Mouse (Mus musculus) limb, embryonic 13.5 days (tissue): ENCODE results near the gene Tbc1d1. TPM values are rescaled to one million over a fixed set of nuclear protein-coding genes. Genes with fewer than 3 reads are reported as not detected.
"Not testable (repeated sequence)": the region's sequence is repeated elsewhere in the genome, so short reads cannot be mapped to it uniquely, and the experiment has no call there.

Source experiments
- ATAC-seq: fragments of 200-750 bp; cut with Nextera tagmentation; 2 replicates; pipeline ENCODE4 v1.8.0; 2017; ENCODE audit warnings: low read depth, moderate number of reproducible peaks, moderate TSS enrichment; ENCODE audit not compliant: low FRiP score
- H3K27ac ChIP-seq: fragments of 300-500 bp; sonication (generic); 2 replicates; pipeline ENCODE4 v1.5.1; 2015; ENCODE audit warnings: inconsistent platforms, mild to moderate bottlenecking, moderate library complexity
- H3K27me3 ChIP-seq: fragments of 300-500 bp; sonication (generic); 2 replicates; pipeline ENCODE4 v1.6.1; 2015; ENCODE audit warnings: mild to moderate bottlenecking, inconsistent platforms
- H3K36me3 ChIP-seq: fragments of 300-500 bp; sonication (generic); 2 replicates; pipeline ENCODE4 v1.6.1; 2015; ENCODE audit warnings: inconsistent platforms, mild to moderate bottlenecking, moderate library complexity
- H3K4me1 ChIP-seq: fragments of 300-500 bp; sonication (generic); 2 replicates; pipeline ENCODE4 v1.6.1; 2015; ENCODE audit warnings: inconsistent platforms
- H3K4me2 ChIP-seq: fragments of 300-500 bp; sonication (generic); replicated peaks from 2 replicates; pipeline ENCODE4 v1.6.1; 2015; ENCODE audit warnings: inconsistent platforms, mild to moderate bottlenecking, moderate library complexity
- H3K4me3 ChIP-seq: fragments of 300-500 bp; sonication (generic); 2 replicates; pipeline ENCODE4 v1.5.1; 2015; ENCODE audit warnings: moderate library complexity, mild to moderate bottlenecking, inconsistent platforms
- H3K9ac ChIP-seq: fragments of 300-500 bp; sonication (generic); 2 replicates; pipeline ENCODE4 v1.6.1; 2015; ENCODE audit warnings: mild to moderate bottlenecking, inconsistent platforms
- H3K9me3 ChIP-seq: fragments of 300-500 bp; sonication (generic); 2 replicates; pipeline ENCODE4 v1.6.1; 2016; ENCODE audit warnings: inconsistent platforms
- WGBS: fragments of 180-500 bp; shearing (Covaris S2); methylation state at CpG from one replicate; pipeline ENCODE4 v1.1.7; 2015; 5-methylcytosine and 5-hydroxymethylcytosine counted together
- polyA plus RNA-seq: library from polyadenylated mRNA; unstranded; fragments of >200 nt; fragmentation: Nextera tagmentation; extraction: Ambion mirVana; gene quantifications from 2 replicates; pipeline ENCODE4 v1.2.1, GENCODE M21; 2015

Tbc1d1 gene
- polyA plus RNA-seq, 1 experiment from 2014 or later = 29.1 TPM

GRCm38 (mm10) chr5:64358639-64359584 lies 202.8 kb downstream of the Tbc1d1 start:
- Histone ChIP-seq H3K4me3 (no peak overlapping the region), H3K27me3 (no peaks in the 10 kb centered on the region), H3K27ac (peak overlapping the region; percentile 55; the same call in 1 of the 2 replicates), H3K9me3 (no peaks in the 10 kb centered on the region), H3K9ac (no peak overlapping the region), H3K4me2 (no peak overlapping the region), H3K36me3 (no peaks in the 10 kb centered on the region), H3K4me1 (peaks cover 18% of the 10 kb centered on the region)
- 60% methylated on average over 18 of the region's 18 CpGs for WGBS
- ATAC-seq = no peak

DNA sequence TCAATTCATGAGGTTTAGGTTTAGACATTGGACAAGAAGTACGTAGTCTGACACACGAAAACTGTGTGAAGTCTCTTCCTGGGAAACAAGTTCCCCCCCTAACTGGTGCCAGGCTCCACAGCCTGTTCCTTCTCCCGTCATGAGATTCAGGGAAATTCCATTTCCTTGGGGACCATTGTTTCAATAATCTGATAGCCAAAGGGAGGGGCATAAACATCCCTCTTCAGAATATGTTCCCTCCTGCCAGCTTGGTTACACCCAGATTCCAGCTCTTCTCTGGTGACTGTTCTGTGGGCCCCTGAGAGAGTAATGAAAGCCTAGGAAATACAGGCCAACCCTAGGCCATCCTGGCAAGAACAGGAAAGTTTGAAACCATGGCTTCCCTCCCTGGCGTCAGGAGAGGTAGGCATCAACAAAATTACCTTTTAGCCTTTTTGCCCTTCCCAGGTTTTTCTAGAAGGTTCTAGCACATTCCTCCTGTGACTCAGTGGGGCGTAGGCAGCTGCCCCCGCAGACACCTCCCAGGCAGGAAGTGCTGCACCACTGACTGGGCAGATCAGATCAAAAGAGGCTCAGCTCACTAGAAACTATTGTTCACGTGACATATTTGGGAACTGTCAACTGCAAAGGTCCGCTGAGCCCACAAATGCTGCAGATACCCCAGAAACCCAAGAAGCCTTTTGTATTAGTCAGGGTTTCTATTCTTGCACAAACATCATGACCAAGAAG lies 204.2 kb downstream of the Tbc1d1 start:
- H3K4me3 ChIP-seq = no peak overlapping the region
- H3K27me3 ChIP-seq = no peaks in the 10 kb centered on the region
- no peaks in the 10 kb centered on the region for H3K9me3 ChIP-seq
- 80% methylated on average over 8 of the region's 8 CpGs for WGBS
- no peak overlapping the region for H3K9ac ChIP-seq
- H3K4me2 ChIP-seq = no peak overlapping the region
- peaks cover 32% of the 10 kb centered on the region for H3K4me1 ChIP-seq
- no peaks in the 10 kb centered on the region for H3K36me3 ChIP-seq
- no peak overlapping the region for H3K27ac ChIP-seq
- ATAC-seq = no peak

DNA sequence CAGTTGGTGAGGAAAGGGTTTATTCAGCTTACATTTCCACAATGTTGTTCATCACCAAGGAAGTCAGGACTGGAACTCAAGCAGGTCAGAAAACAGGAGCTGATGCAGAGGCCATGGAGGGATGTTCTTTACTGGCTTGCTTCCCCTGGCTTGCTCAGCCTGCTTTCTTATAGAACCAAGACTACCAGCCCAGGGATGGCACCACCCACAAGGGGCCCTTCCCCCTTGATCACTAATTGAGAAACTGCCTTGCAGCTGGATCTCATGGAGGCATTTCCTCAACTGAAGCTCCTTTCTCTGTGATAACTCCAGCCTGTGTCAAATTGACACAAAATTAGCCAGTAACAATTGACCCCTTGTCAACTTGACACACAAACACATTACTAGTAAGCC lies 204.8 kb downstream of the Tbc1d1 start:
- peaks cover 38% of the 10 kb centered on the region for H3K4me1 ChIP-seq
- H3K4me3 ChIP-seq, H3K27me3 ChIP-seq, H3K9me3 ChIP-seq, H3K27ac ChIP-seq, H3K9ac ChIP-seq, H3K4me2 ChIP-seq, ATAC-seq, H3K36me3 ChIP-seq: not testable (repeated sequence)

GRCm38 (mm10) chr5:64363859-64364406 lies 207.8 kb downstream of the Tbc1d1 start:
- H3K27me3 ChIP-seq = no peaks in the 10 kb centered on the region
- ATAC-seq = peak; percentile 8; the same call in 1 of the 2 replicates
- no peak overlapping the region for H3K9ac ChIP-seq
- peak overlapping the region; percentile 75 for H3K27ac ChIP-seq
- 41% methylated on average over 5 of the region's 5 CpGs for WGBS
- no peaks in the 10 kb centered on the region for H3K36me3 ChIP-seq
- no peaks in the 10 kb centered on the region for H3K9me3 ChIP-seq
- H3K4me2 ChIP-seq = peak overlapping the region; percentile 34
- no peak overlapping the region for H3K4me3 ChIP-seq
- peaks cover 44% of the 10 kb centered on the region for H3K4me1 ChIP-seq

GRCm38 (mm10) chr5:64364432-64365125 lies 208.5 kb downstream of the Tbc1d1 start:
- Histone ChIP-seq H3K36me3 (no peaks in the 10 kb centered on the region), H3K4me3 (no peak overlapping the region), H3K9ac (no peak overlapping the region), H3K27ac (peak overlapping the region; percentile 75), H3K4me1 (peaks cover 37% of the 10 kb centered on the region), H3K9me3 (no peaks in the 10 kb centered on the region), H3K4me2 (peak overlapping the region; percentile 34), H3K27me3 (no peaks in the 10 kb centered on the region)
- 24% methylated on average over 7 of the region's 7 CpGs for WGBS
- ATAC-seq = peak; percentile 62

- H3K27me3 ChIP-seq = no peaks in the 10 kb centered on the region
- H3K4me2 ChIP-seq = no peak overlapping the region; the same call in 1 of the 2 replicates
- no peak overlapping the region for H3K9ac ChIP-seq
- H3K9me3 ChIP-seq = no peaks in the 10 kb centered on the region
- H3K4me3 ChIP-seq = no peak overlapping the region
- WGBS = 74% methylated on average over 11 of the region's 11 CpGs
- ATAC-seq = no peak
- H3K4me1 ChIP-seq = peaks cover 34% of the 10 kb centered on the region
- no peaks in the 10 kb centered on the region for H3K36me3 ChIP-seq
- H3K27ac ChIP-seq = 0 out of 2 replicates have a peak overlapping the region, but pooled peaks have one; percentile 28
Observed at GRCm38 (mm10) chr5:64365187-64366066, 209.3 kb downstream of the Tbc1d1 start.

- Histone ChIP-seq H3K27ac (no peak overlapping the region), H3K36me3 (no peaks in the 10 kb centered on the region), H3K9ac (no peak overlapping the region), H3K4me2 (no peak overlapping the region), H3K27me3 (no peaks in the 10 kb centered on the region), H3K9me3 (no peaks in the 10 kb centered on the region), H3K4me1 (peaks cover 34% of the 10 kb centered on the region), H3K4me3 (no peak overlapping the region)
- no peak for ATAC-seq
- 81% methylated on average over 9 of the region's 9 CpGs for WGBS
Observed at GRCm38 (mm10) chr5:64366113-64366512, 210.0 kb downstream of the Tbc1d1 start.

DNA sequence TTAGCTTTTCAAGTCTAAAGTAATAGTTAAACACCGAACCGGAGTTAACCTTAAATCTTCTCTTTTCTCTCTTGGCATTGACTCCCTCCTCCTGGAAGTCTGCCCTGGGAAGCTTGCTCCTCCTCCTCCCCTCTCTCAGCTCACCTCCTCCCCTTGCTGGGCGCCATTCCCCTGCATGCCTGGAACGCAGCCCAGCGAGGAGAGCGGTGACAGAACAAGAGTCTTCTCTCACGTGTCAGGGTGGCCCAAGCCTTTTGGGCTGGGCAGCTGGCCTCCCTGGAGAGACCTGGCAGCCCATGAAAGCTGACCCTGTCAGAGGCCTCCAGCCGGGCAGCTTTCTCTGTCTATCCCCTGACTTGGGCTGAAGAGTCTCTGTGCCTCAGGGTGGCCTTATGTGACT lies 211.3 kb downstream of the Tbc1d1 start:
- no peaks in the 10 kb centered on the region for H3K9me3 ChIP-seq
- 0 out of 2 replicates have a peak overlapping the region, but pooled peaks have one; percentile 44 for H3K27ac ChIP-seq
- H3K27me3 ChIP-seq = no peaks in the 10 kb centered on the region
- peaks cover 34% of the 10 kb centered on the region for H3K4me1 ChIP-seq
- no peak overlapping the region for H3K9ac ChIP-seq
- peak overlapping the region; percentile 17; the same call in 1 of the 2 replicates for H3K4me2 ChIP-seq
- WGBS = 26% methylated on average over 8 of the region's 8 CpGs
- no peaks in the 10 kb centered on the region for H3K36me3 ChIP-seq
- ATAC-seq = peak; percentile 20; the same call in 1 of the 2 replicates
- H3K4me3 ChIP-seq = no peak overlapping the region

- Histone ChIP-seq H3K4me3 (no peak overlapping the region), H3K9ac (no peak overlapping the region), H3K9me3 (no peaks in the 10 kb centered on the region), H3K4me2 (no peak overlapping the region), H3K36me3 (no peaks in the 10 kb centered on the region), H3K4me1 (peaks cover 22% of the 10 kb centered on the region), H3K27ac (no peak overlapping the region), H3K27me3 (no peaks in the 10 kb centered on the region)
- no peak for ATAC-seq
Observed at GRCm38 (mm10) chr5:64371331-64371831, 215.3 kb downstream of the Tbc1d1 start.

- no peak for ATAC-seq
- Histone ChIP-seq H3K9me3 (no peaks in the 10 kb centered on the region), H3K4me3 (no peak overlapping the region), H3K27me3 (no peaks in the 10 kb centered on the region), H3K36me3 (no peaks in the 10 kb centered on the region), H3K4me1 (peaks cover 19% of the 10 kb centered on the region), H3K4me2 (no peak overlapping the region), H3K9ac (no peak overlapping the region), H3K27ac (no peak overlapping the region)
- WGBS = 65% methylated on average over 13 of the region's 13 CpGs
Observed at GRCm38 (mm10) chr5:64372292-64372961, 216.3 kb downstream of the Tbc1d1 start.
